30 mouse cellular contexts compared by ENCODE assay signal in the genomic region with DNA sequence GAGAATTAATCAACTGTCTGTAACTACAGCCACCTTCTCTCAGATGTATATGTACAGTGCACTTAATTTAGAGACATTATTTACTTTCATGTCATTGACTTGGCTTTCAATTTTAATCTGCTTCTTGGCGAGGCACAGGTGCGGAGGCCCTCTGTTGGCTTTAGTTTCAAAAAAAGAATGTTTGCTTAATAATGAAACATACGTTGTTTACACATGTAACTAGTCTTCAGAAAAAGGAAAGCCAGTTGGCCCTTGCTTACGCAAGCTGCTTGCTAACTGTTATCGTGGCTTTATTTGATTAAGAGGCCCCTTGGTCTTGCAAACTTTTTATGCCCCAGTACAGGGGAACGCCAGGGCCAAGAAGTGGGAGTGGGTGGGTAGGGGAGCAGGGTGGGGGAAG.
DNase-seq lines count a peak whose midpoint lies in the region; ATAC-seq and TF ChIP-seq lines count a peak whose summit lies in the region.
"Had no signal": no experiment of that assay in that cellular context is flagged by ENCODE, and none has a peak within 500 bp of the region (broad histone marks: within the 10 kb centered on the region; RNA-seq: fewer than 3 reads in every experiment).

No protein-coding gene starts in this region.

- no peak overlapping the region for H3K27ac ChIP-seq in forebrain, embryonic 13.5 days
- H3K27ac ChIP-seq in forebrain, embryonic 12.5 days = no peak overlapping the region
- H3K27ac ChIP-seq in intestine, embryonic 15.5 days = no peak overlapping the region
- no peak overlapping the region for H3K27ac ChIP-seq in intestine, postnatal 0 days (ENCODE audit: low read depth, low read length)
- no peak overlapping the region for H3K27ac ChIP-seq in stomach, embryonic 15.5 days
- H3K27ac ChIP-seq in left cerebral cortex, adult 2 months = no peak overlapping the region
- H3K27ac ChIP-seq: embryonic facial prominence, embryonic 13.5 days; hindbrain, embryonic 13.5 days; kidney, postnatal 0 days; liver, embryonic 12.5 days had no signal

- 82% methylated on average over 6 of the region's 6 CpGs for WGBS in forebrain, embryonic 13.5 days
- WGBS in forebrain, embryonic 12.5 days = 90% methylated on average over 6 of the region's 6 CpGs
- 47% methylated on average over 6 of the region's 6 CpGs for WGBS in intestine, embryonic 15.5 days
- WGBS in intestine, postnatal 0 days = 38% methylated on average over 6 of the region's 6 CpGs
- WGBS in stomach, embryonic 15.5 days = 37% methylated on average over 6 of the region's 6 CpGs

- no peaks in the 10 kb centered on the region for H3K27me3 ChIP-seq in forebrain, embryonic 13.5 days
- no peaks in the 10 kb centered on the region for H3K27me3 ChIP-seq in forebrain, embryonic 12.5 days
- no peaks in the 10 kb centered on the region for H3K27me3 ChIP-seq in intestine, embryonic 15.5 days (replicated peaks)
- H3K27me3 ChIP-seq in intestine, postnatal 0 days (replicated peaks; ENCODE audit: control insufficient read depth, insufficient read depth, low read length) = no peaks in the 10 kb centered on the region
- no peaks in the 10 kb centered on the region for H3K27me3 ChIP-seq in stomach, embryonic 15.5 days (replicated peaks)
- H3K27me3 ChIP-seq: embryonic facial prominence, embryonic 13.5 days; heart, embryonic 12.5 days; hindbrain, embryonic 13.5 days; liver, embryonic 12.5 days had no signal

- DNase-seq in A20 (ENCODE audit: low read depth, low spot score) = peak; percentile 79
- DNase-seq in left cerebral cortex, adult 2 months (ENCODE audit: extremely low spot score in 1 of 2, low spot score in 2 of 2) = no peak
- DNase-seq: adrenal gland, postnatal 10 days; cerebellum, adult 11 months; cerebellum, adult 9-10 months; cerebellum, postnatal 36 days; embryo, embryonic 11 days; gastrocnemius, postnatal 25 days; heart, adult 18-20 months; heart, postnatal 4 days; kidney, adult 8-10 months; kidney, postnatal 4 days; left cerebral cortex, postnatal 4 days; liver, postnatal 0 days; midbrain, embryonic 14.5 days; thymus, adult 2 months; thymus, postnatal 4 days had no signal

- no peaks in the 10 kb centered on the region for H3K9me3 ChIP-seq in forebrain, embryonic 13.5 days (replicated peaks)
- no peaks in the 10 kb centered on the region for H3K9me3 ChIP-seq in forebrain, embryonic 12.5 days
- H3K9me3 ChIP-seq in intestine, embryonic 15.5 days = no peaks in the 10 kb centered on the region
- no peaks in the 10 kb centered on the region for H3K9me3 ChIP-seq in intestine, postnatal 0 days (ENCODE audit: control insufficient read depth)
- H3K9me3 ChIP-seq in stomach, embryonic 15.5 days = no peaks in the 10 kb centered on the region
- H3K9me3 ChIP-seq: embryonic facial prominence, embryonic 13.5 days; heart, embryonic 12.5 days; hindbrain, embryonic 13.5 days had no signal

- TF ChIP-seq CTCF in intestine, postnatal 0 days (IDR thresholded peaks at IDR 0.05; ENCODE audit: low read depth) = no peak
- TF ChIP-seq CTCF in left cerebral cortex, adult 2 months (IDR thresholded peaks at IDR 0.05) = no peak

- no peak overlapping the region for H3K4me3 ChIP-seq in forebrain, embryonic 13.5 days
- no peak overlapping the region for H3K4me3 ChIP-seq in forebrain, embryonic 12.5 days (replicated peaks)
- H3K4me3 ChIP-seq in intestine, embryonic 15.5 days (replicated peaks) = no peak overlapping the region
- no peak overlapping the region for H3K4me3 ChIP-seq in intestine, postnatal 0 days (ENCODE audit: low read depth, low read length)
- no peak overlapping the region for H3K4me3 ChIP-seq in stomach, embryonic 15.5 days (replicated peaks)
- no peak overlapping the region for H3K4me3 ChIP-seq in left cerebral cortex, adult 2 months
- H3K4me3 ChIP-seq: embryonic facial prominence, embryonic 13.5 days; erythroblast, embryonic 14.5 days; heart, embryonic 12.5 days; hindbrain, embryonic 13.5 days; liver, embryonic 12.5 days had no signal

- intact Hi-C loops in left cerebral cortex, adult 2 months (cut with DNase I) = no loop called here

- no peak overlapping the region for H3K9ac ChIP-seq in forebrain, embryonic 13.5 days
- H3K9ac ChIP-seq in forebrain, embryonic 12.5 days = no peak overlapping the region
- H3K9ac ChIP-seq in intestine, embryonic 15.5 days = no peak overlapping the region
- H3K9ac ChIP-seq in intestine, postnatal 0 days (ENCODE audit: low read depth, low read length) = no peak overlapping the region
- no peak overlapping the region for H3K9ac ChIP-seq in stomach, embryonic 15.5 days
- H3K9ac ChIP-seq: embryonic facial prominence, embryonic 13.5 days; heart, embryonic 12.5 days; hindbrain, embryonic 13.5 days; liver, embryonic 12.5 days; liver, postnatal 0 days had no signal

- ATAC-seq in forebrain, embryonic 13.5 days = peak; percentile 30; the same call in 1 of the 2 replicates
- no peak for ATAC-seq in forebrain, embryonic 12.5 days (ENCODE audit: low FRiP score)
- ATAC-seq in intestine, embryonic 15.5 days = peak; percentile 86
- no peak for ATAC-seq in intestine, postnatal 0 days
- peak; percentile 92 for ATAC-seq in stomach, embryonic 15.5 days (ENCODE audit: insufficient read depth, low FRiP score, low read depth)
- ATAC-seq: inflammation-experienced regulatory T-cells, adult 6 months; liver, embryonic 12.5 days; liver, postnatal 0 days; Patski had no signal

- H3K4me1 ChIP-seq in forebrain, embryonic 13.5 days = peaks cover 5% of the 10 kb centered on the region; the same call in 1 of the 2 replicates
- H3K4me1 ChIP-seq in forebrain, embryonic 12.5 days = no peaks in the 10 kb centered on the region
- H3K4me1 ChIP-seq in intestine, embryonic 15.5 days (replicated peaks) = no peaks in the 10 kb centered on the region
- H3K4me1 ChIP-seq in intestine, postnatal 0 days (replicated peaks; ENCODE audit: control insufficient read depth, insufficient read depth, low read length) = no peaks in the 10 kb centered on the region
- H3K4me1 ChIP-seq in stomach, embryonic 15.5 days = no peaks in the 10 kb centered on the region
- H3K4me1 ChIP-seq: embryonic facial prominence, embryonic 13.5 days; heart, embryonic 12.5 days; hindbrain, embryonic 13.5 days; liver, embryonic 12.5 days had no signal

- H3K4me2 ChIP-seq in forebrain, embryonic 13.5 days = no peak overlapping the region
- no peak overlapping the region for H3K4me2 ChIP-seq in forebrain, embryonic 12.5 days
- H3K4me2 ChIP-seq in intestine, embryonic 15.5 days (replicated peaks) = no peak overlapping the region
- H3K4me2 ChIP-seq in intestine, postnatal 0 days (replicated peaks; ENCODE audit: low read depth) = no peak overlapping the region
- H3K4me2 ChIP-seq in stomach, embryonic 15.5 days = no peak overlapping the region
- H3K4me2 ChIP-seq: embryonic facial prominence, embryonic 13.5 days; heart, embryonic 12.5 days; hindbrain, embryonic 13.5 days; liver, embryonic 12.5 days had no signal

- no peaks in the 10 kb centered on the region for H3K36me3 ChIP-seq in forebrain, embryonic 13.5 days (ENCODE audit: poor library complexity, severe bottlenecking)
- H3K36me3 ChIP-seq in forebrain, embryonic 12.5 days (replicated peaks) = no peaks in the 10 kb centered on the region
- no peaks in the 10 kb centered on the region for H3K36me3 ChIP-seq in intestine, embryonic 15.5 days
- H3K36me3 ChIP-seq in intestine, postnatal 0 days (ENCODE audit: control insufficient read depth, insufficient read depth) = no peaks in the 10 kb centered on the region
- no peaks in the 10 kb centered on the region for H3K36me3 ChIP-seq in stomach, embryonic 15.5 days
- H3K36me3 ChIP-seq: embryonic facial prominence, embryonic 13.5 days; heart, embryonic 12.5 days; hindbrain, embryonic 13.5 days; liver, embryonic 12.5 days had no signal

Comparison
In these comparisons a context has a peak if more than half of its experiments do, and no peak if none do; other contexts are left out.
1. ATAC-seq: peak in forebrain, embryonic 13.5 days (single experiment), intestine, embryonic 15.5 days (single experiment) and stomach, embryonic 15.5 days (single experiment); none in forebrain, embryonic 12.5 days (single experiment) and intestine, postnatal 0 days (single experiment).